Mouse (Mus musculus): ENCODE data around the gene Cit.
A peak's percentile ranks its signal among the peaks of the same experiment; 100 is the strongest.

Gene Cit

GRCm38 (mm10) chr5:115908699-115909098 is 63.6 kb downstream of the Cit start:
- DNase-seq (ENCODE audit: extremely low read depth, low read depth, low spot score) = no peak

- peak; percentile 30 for DNase-seq (ENCODE audit: extremely low read depth, low read depth, low spot score)
Observed at GRCm38 (mm10) chr5:115909106-115909505, 64.0 kb downstream of the Cit start.

- no peak for DNase-seq (ENCODE audit: extremely low read depth, low read depth, low spot score)
Observed at GRCm38 (mm10) chr5:115910491-115910890, 65.4 kb downstream of the Cit start.

GRCm38 (mm10) chr5:115915481-115915880 is 70.4 kb downstream of the Cit start:
- no peak for DNase-seq (ENCODE audit: extremely low read depth, low read depth, low spot score)

GRCm38 (mm10) chr5:115917960-115918359 is 72.9 kb downstream of the Cit start:
- no peak for DNase-seq (ENCODE audit: extremely low read depth, low read depth, low spot score)

GRCm38 (mm10) chr5:115918597-115919351 is 73.7 kb downstream of the Cit start:
- DNase-seq (ENCODE audit: extremely low read depth, low read depth, low spot score) = no peak

- no peak for DNase-seq (ENCODE audit: extremely low read depth, low read depth, low spot score)
Observed at GRCm38 (mm10) chr5:115921990-115922389, 76.9 kb downstream of the Cit start.

- no peak for DNase-seq (ENCODE audit: extremely low read depth, low read depth, low spot score)
Observed at GRCm38 (mm10) chr5:115924946-115925345, 79.9 kb downstream of the Cit start.

- DNase-seq (ENCODE audit: extremely low read depth, low read depth, low spot score) = no peak
Observed at GRCm38 (mm10) chr5:115928786-115929507, 83.9 kb downstream of the Cit start.

GRCm38 (mm10) chr5:115932325-115932724 is 87.2 kb downstream of the Cit start:
- no peak for DNase-seq (ENCODE audit: extremely low read depth, low read depth, low spot score)

GRCm38 (mm10) chr5:115936851-115937250 is 91.8 kb downstream of the Cit start:
- DNase-seq (ENCODE audit: extremely low read depth, low read depth, low spot score) = no peak

- DNase-seq (ENCODE audit: extremely low read depth, low read depth, low spot score) = no peak
Observed at GRCm38 (mm10) chr5:115937566-115937965, 92.5 kb downstream of the Cit start.

GRCm38 (mm10) chr5:115938999-115939398 is 93.9 kb downstream of the Cit start:
- no peak for DNase-seq (ENCODE audit: extremely low read depth, low read depth, low spot score)

GRCm38 (mm10) chr5:115942389-115942788 is 97.3 kb downstream of the Cit start:
- no peak for DNase-seq (ENCODE audit: extremely low read depth, low read depth, low spot score)

GRCm38 (mm10) chr5:115944791-115945490 is 99.9 kb downstream of the Cit start:
- no peak for DNase-seq (ENCODE audit: extremely low read depth, low read depth, low spot score)

- no peak for DNase-seq (ENCODE audit: extremely low read depth, low read depth, low spot score)
Observed at GRCm38 (mm10) chr5:115947622-115948353, 102.7 kb downstream of the Cit start.

GRCm38 (mm10) chr5:115950936-115951335 is 105.9 kb downstream of the Cit start:
- no peak for DNase-seq (ENCODE audit: extremely low read depth, low read depth, low spot score)

GRCm38 (mm10) chr5:115953173-115953572 is 108.1 kb downstream of the Cit start:
- DNase-seq (ENCODE audit: extremely low read depth, low read depth, low spot score) = no peak

- no peak for DNase-seq (ENCODE audit: extremely low read depth, low read depth, low spot score)
Observed at GRCm38 (mm10) chr5:115954084-115954483, 109.0 kb downstream of the Cit start.

- no peak for DNase-seq (ENCODE audit: extremely low read depth, low read depth, low spot score)
Observed at GRCm38 (mm10) chr5:115954549-115954948, 109.5 kb downstream of the Cit start.

GRCm38 (mm10) chr5:115955131-115955530 is 110.1 kb downstream of the Cit start:
- DNase-seq (ENCODE audit: extremely low read depth, low read depth, low spot score) = no peak
